Mouse (Mus musculus): ENCODE data around the gene Ttc13. TPM values are rescaled to one million over a fixed set of nuclear protein-coding genes. Genes with fewer than 3 reads are reported as not detected.
A peak's percentile ranks its signal among the peaks of the same experiment; 100 is the strongest.

Ttc13 gene
- 47.9 and 49.4 TPM in 2 replicates for polyA plus RNA-seq (2014; fragmentation: Nextera tagmentation; extraction: Ambion mirVana)

DNA sequence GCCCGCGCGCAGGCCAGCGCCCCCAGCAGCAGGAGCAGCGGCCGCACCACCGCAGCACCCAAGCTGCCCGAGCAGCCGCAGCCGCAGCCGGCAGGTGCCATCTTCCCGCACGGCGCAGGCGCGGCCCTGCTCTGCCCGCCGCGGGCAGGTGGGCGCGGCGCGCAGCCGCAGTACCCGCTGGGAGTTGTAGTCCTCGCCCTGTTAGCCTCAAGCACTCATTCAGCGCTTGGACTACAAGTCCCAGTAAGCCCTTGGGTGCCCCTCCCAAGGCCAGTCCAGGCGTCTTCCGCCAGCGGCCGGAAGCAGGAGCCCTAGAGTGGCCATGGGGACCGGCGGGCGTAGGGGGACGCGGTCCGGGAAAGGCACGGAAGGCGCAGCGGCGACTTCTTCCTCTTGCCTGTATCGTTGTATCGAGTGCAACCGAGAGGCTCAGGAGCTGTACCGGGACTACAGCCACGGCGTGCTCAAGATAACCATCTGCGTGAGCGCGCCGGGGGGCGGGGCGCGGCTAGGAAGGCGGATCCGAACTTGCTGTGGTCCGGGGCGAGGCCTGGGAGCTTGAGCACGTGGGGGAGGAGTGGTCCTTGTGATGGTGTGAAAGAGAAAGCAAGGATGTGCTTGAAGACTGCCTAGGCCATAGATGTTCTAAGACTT, at the start of gene Ttc13, which contains the start of gene Arv1:
Gene Ttc13 (minus strand): TSS at position 122 of the 654 bp plus-strand sequence.
Gene Arv1 (plus strand): TSS at position 278 of the 654 bp plus-strand sequence.
- WGBS = 2% methylated on average over 30 of the region's 59 CpGs
- Histone ChIP-seq H3K27me3 (replicated peaks; ENCODE audit: control insufficient read depth, insufficient read depth, low read length) (no peaks in the 10 kb centered on the region), H3K4me2 (ENCODE audit: low read depth, low read length) (peak within 1 kb of the TSS; percentile 88), H3K4me1 (ENCODE audit: control insufficient read depth, insufficient read depth, low read length) (peaks cover 15% of the 10 kb centered on the region), H3K4me3 (ENCODE audit: low read depth, low read length) (peak within 1 kb of the TSS; percentile 92), H3K9ac (ENCODE audit: low read depth, low read length) (peak within 1 kb of the TSS; percentile 80), H3K27ac (replicated peaks; ENCODE audit: low read depth, low read length) (no peak within 1 kb of the TSS), H3K9me3 (ENCODE audit: control insufficient read depth, low read length) (no peaks in the 10 kb centered on the region), H3K36me3 (ENCODE audit: control insufficient read depth, insufficient read depth, low read length) (peaks cover 19% of the 10 kb centered on the region; the same call in 1 of the 2 replicates)
- peak; percentile 99 for DNase-seq (ENCODE audit: low spot score)
- ATAC-seq (ENCODE audit: low read depth) = peak; percentile 100

- Histone ChIP-seq H3K4me3 (ENCODE audit: low read depth, low read length) (no peak overlapping the region), H3K27ac (replicated peaks; ENCODE audit: low read depth, low read length) (no peak overlapping the region), H3K27me3 (replicated peaks; ENCODE audit: control insufficient read depth, insufficient read depth, low read length) (no peaks in the 10 kb centered on the region; the same call in 1 of the 2 replicates), H3K9me3 (ENCODE audit: control insufficient read depth, low read length) (no peaks in the 10 kb centered on the region), H3K4me2 (ENCODE audit: low read depth, low read length) (no peak overlapping the region), H3K9ac (ENCODE audit: low read depth, low read length) (no peak overlapping the region), H3K4me1 (ENCODE audit: control insufficient read depth, insufficient read depth, low read length) (no peaks in the 10 kb centered on the region), H3K36me3 (ENCODE audit: control insufficient read depth, insufficient read depth, low read length) (no peaks in the 10 kb centered on the region)
- ATAC-seq (ENCODE audit: low read depth) (no peak), DNase-seq (ENCODE audit: low spot score) (no peak)
- 46% methylated on average over 7 of the region's 7 CpGs for WGBS
These were observed 41.3 kb upstream of the Ttc13 start for GRCm38 (mm10) chr8:124763061-124763460.

GRCm38 (mm10) chr8:124758544-124758943, 36.8 kb upstream of the Ttc13 start:
- Histone ChIP-seq H3K4me1 (ENCODE audit: control insufficient read depth, insufficient read depth, low read length) (no peaks in the 10 kb centered on the region), H3K27ac (replicated peaks; ENCODE audit: low read depth, low read length) (no peak overlapping the region), H3K4me3 (ENCODE audit: low read depth, low read length) (no peak overlapping the region), H3K36me3 (ENCODE audit: control insufficient read depth, insufficient read depth, low read length) (no peaks in the 10 kb centered on the region), H3K4me2 (ENCODE audit: low read depth, low read length) (no peak overlapping the region), H3K9ac (ENCODE audit: low read depth, low read length) (no peak overlapping the region), H3K27me3 (replicated peaks; ENCODE audit: control insufficient read depth, insufficient read depth, low read length) (no peaks in the 10 kb centered on the region; the same call in 1 of the 2 replicates), H3K9me3 (ENCODE audit: control insufficient read depth, low read length) (no peaks in the 10 kb centered on the region)
- DNase-seq (ENCODE audit: low spot score) (no peak), ATAC-seq (ENCODE audit: low read depth) (no peak)
- WGBS = 34% methylated on average over 3 of the region's 3 CpGs

DNA sequence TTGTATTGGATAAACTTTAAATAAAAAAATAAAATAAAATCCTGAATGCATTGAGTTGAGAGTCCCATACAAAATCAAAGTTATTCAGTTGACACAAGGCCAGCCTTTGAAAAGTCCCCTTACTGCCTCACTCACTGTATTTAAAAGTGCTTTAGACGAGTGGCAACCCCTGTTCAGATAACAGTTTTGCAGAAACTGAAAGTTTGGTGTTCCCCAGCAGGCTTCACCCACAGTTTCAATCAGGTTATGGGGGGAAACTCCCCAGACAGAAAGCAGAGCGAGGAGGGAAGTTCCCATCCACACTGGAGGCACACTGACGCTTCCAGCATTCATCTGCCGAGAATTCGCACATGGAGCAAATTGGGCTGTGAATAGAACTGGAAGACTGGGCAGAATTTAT, 34.8 kb upstream of the Ttc13 start:
- ATAC-seq (ENCODE audit: low read depth) (no peak), DNase-seq (ENCODE audit: low spot score) (no peak)
- no peaks in the 10 kb centered on the region for H3K9me3 ChIP-seq (ENCODE audit: control insufficient read depth, low read length)
- WGBS = 42% methylated on average over 5 of the region's 5 CpGs
- no peak overlapping the region for H3K9ac ChIP-seq (ENCODE audit: low read depth, low read length)
- H3K4me2 ChIP-seq (ENCODE audit: low read depth, low read length) = no peak overlapping the region
- H3K36me3 ChIP-seq (ENCODE audit: control insufficient read depth, insufficient read depth, low read length) = no peaks in the 10 kb centered on the region
- peaks cover 3% of the 10 kb centered on the region; the same call in 1 of the 2 replicates for H3K4me1 ChIP-seq (ENCODE audit: control insufficient read depth, insufficient read depth, low read length)
- H3K27ac ChIP-seq (replicated peaks; ENCODE audit: low read depth, low read length) = no peak overlapping the region
- H3K27me3 ChIP-seq (replicated peaks; ENCODE audit: control insufficient read depth, insufficient read depth, low read length) = peaks cover 18% of the 10 kb centered on the region
- H3K4me3 ChIP-seq (ENCODE audit: low read depth, low read length) = no peak overlapping the region

DNA sequence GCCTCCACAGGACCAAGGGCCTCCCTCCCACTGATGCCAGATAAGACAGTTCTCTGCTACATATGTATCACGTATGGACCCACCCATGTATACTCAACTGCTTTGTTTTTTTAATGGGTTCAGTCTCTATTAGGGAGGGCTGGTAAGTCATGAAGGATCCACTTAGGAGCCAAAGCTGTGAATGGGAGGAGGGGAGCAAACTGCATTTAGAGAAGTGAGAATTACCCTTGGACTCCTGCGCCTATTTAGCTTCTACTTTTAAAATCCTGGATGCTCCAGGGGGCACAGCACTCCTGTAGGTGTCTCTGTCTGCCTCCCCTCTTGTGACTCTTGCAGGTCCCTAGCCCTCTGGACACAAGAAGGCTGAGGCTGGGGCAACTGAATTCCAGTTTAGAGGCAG, 34.4 kb upstream of the Ttc13 start:
- H3K27ac ChIP-seq (replicated peaks; ENCODE audit: low read depth, low read length) = no peak overlapping the region
- H3K27me3 ChIP-seq (replicated peaks; ENCODE audit: control insufficient read depth, insufficient read depth, low read length) = peaks cover 22% of the 10 kb centered on the region
- 57% methylated on average over 2 of the region's 2 CpGs for WGBS
- ATAC-seq (ENCODE audit: low read depth) (no peak), DNase-seq (ENCODE audit: low spot score) (no peak)
- no peaks in the 10 kb centered on the region for H3K36me3 ChIP-seq (ENCODE audit: control insufficient read depth, insufficient read depth, low read length)
- H3K9me3 ChIP-seq (ENCODE audit: control insufficient read depth, low read length) = no peaks in the 10 kb centered on the region
- no peak overlapping the region for H3K9ac ChIP-seq (ENCODE audit: low read depth, low read length)
- H3K4me2 ChIP-seq (ENCODE audit: low read depth, low read length) = no peak overlapping the region
- H3K4me3 ChIP-seq (ENCODE audit: low read depth, low read length) = no peak overlapping the region
- peaks cover 7% of the 10 kb centered on the region; the same call in 1 of the 2 replicates for H3K4me1 ChIP-seq (ENCODE audit: control insufficient read depth, insufficient read depth, low read length)

GRCm38 (mm10) chr8:124755481-124755880, 33.7 kb upstream of the Ttc13 start:
- Histone ChIP-seq H3K4me2 (ENCODE audit: low read depth, low read length) (no peak overlapping the region), H3K9ac (ENCODE audit: low read depth, low read length) (no peak overlapping the region), H3K9me3 (ENCODE audit: control insufficient read depth, low read length) (no peaks in the 10 kb centered on the region), H3K4me1 (ENCODE audit: control insufficient read depth, insufficient read depth, low read length) (peaks cover 7% of the 10 kb centered on the region; the same call in 1 of the 2 replicates), H3K36me3 (ENCODE audit: control insufficient read depth, insufficient read depth, low read length) (no peaks in the 10 kb centered on the region), H3K27me3 (replicated peaks; ENCODE audit: control insufficient read depth, insufficient read depth, low read length) (peaks cover 29% of the 10 kb centered on the region), H3K27ac (replicated peaks; ENCODE audit: low read depth, low read length) (no peak overlapping the region), H3K4me3 (ENCODE audit: low read depth, low read length) (no peak overlapping the region)
- ATAC-seq (ENCODE audit: low read depth) (no peak), DNase-seq (ENCODE audit: low spot score) (no peak)
- WGBS = 71% methylated on average over 8 of the region's 8 CpGs

DNA sequence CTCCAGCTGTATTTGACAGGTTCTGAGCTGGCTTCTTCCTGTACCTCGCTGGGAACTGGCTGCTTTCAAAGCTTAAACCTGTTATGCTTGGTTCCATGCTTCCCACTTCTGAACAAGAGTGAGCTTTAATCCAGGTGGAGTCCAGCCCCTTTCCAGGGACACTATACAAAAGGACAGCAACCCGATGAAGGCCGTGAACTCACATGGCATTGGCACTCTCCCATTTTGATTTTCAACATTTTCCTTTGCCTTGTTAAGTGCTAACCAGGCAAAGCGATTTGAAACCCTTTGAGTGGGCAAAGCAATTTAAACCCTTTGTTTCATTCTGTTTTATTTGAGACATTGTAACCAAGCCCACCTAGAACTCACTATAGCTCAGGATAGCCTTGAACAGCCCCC, 33.0 kb upstream of the Ttc13 start:
- Histone ChIP-seq H3K4me1 (ENCODE audit: control insufficient read depth, insufficient read depth, low read length) (peaks cover 7% of the 10 kb centered on the region; the same call in 1 of the 2 replicates), H3K4me2 (ENCODE audit: low read depth, low read length) (no peak overlapping the region), H3K4me3 (ENCODE audit: low read depth, low read length) (no peak overlapping the region), H3K27ac (replicated peaks; ENCODE audit: low read depth, low read length) (no peak overlapping the region), H3K9me3 (ENCODE audit: control insufficient read depth, low read length) (no peaks in the 10 kb centered on the region), H3K36me3 (ENCODE audit: control insufficient read depth, insufficient read depth, low read length) (no peaks in the 10 kb centered on the region), H3K9ac (ENCODE audit: low read depth, low read length) (no peak overlapping the region), H3K27me3 (replicated peaks; ENCODE audit: control insufficient read depth, insufficient read depth, low read length) (peaks cover 36% of the 10 kb centered on the region)
- ATAC-seq (ENCODE audit: low read depth) (no peak), DNase-seq (ENCODE audit: low spot score) (no peak)
- WGBS = 33% methylated on average over 4 of the region's 4 CpGs

GRCm38 (mm10) chr8:124754101-124754791, 32.5 kb upstream of the Ttc13 start:
- H3K9me3 ChIP-seq (ENCODE audit: control insufficient read depth, low read length) = no peaks in the 10 kb centered on the region
- H3K4me3 ChIP-seq (ENCODE audit: low read depth, low read length) = no peak overlapping the region
- 11% methylated on average over 11 of the region's 11 CpGs for WGBS
- ATAC-seq (ENCODE audit: low read depth) (no peak), DNase-seq (ENCODE audit: low spot score) (peak; percentile 43)
- H3K27me3 ChIP-seq (replicated peaks; ENCODE audit: control insufficient read depth, insufficient read depth, low read length) = peaks cover 38% of the 10 kb centered on the region
- no peak overlapping the region for H3K9ac ChIP-seq (ENCODE audit: low read depth, low read length)
- peaks cover 7% of the 10 kb centered on the region; the same call in 1 of the 2 replicates for H3K4me1 ChIP-seq (ENCODE audit: control insufficient read depth, insufficient read depth, low read length)
- no peaks in the 10 kb centered on the region for H3K36me3 ChIP-seq (ENCODE audit: control insufficient read depth, insufficient read depth, low read length)
- H3K4me2 ChIP-seq (ENCODE audit: low read depth, low read length) = no peak overlapping the region
- H3K27ac ChIP-seq (replicated peaks; ENCODE audit: low read depth, low read length) = no peak overlapping the region

All from embryonic facial prominence, embryonic 14.5 days (tissue).